ENCODE assay signal across 15 mouse cellular contexts in the genomic region with DNA sequence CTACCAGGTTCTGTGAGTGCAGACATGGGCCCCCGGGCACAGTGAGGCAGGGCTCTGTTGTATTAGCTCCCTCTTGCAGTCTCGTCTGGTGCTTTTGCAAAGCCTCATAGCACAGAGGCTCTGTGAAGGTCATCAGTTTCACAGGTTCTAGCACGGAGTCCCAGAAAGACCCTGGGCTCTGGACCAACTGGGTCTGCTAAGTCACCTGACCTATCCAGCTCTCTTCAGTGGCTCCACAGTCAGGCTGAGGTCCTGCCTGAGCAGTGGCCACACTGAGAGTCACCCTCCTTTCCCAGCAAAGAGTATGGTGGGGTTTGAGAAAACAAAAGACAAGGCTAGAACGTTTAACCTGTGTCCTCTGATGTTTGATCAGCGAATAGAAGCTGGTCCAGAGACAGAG. TPM values are rescaled to one million over a fixed set of nuclear protein-coding genes. Genes with fewer than 3 reads are reported as not detected.
DNase-seq lines count a peak whose midpoint lies in the region; TF ChIP-seq lines count a peak whose summit lies in the region.
"Had no signal": no experiment of that assay in that cellular context is flagged by ENCODE, and none has a peak within 500 bp of the region (broad histone marks: within the 10 kb centered on the region; RNA-seq: fewer than 3 reads in every experiment).

No protein-coding gene starts in this region.

- no peak for TF ChIP-seq EP300 in heart, adult 2 months (IDR thresholded peaks at IDR 0.05; ENCODE audit: insufficient read depth, low read depth, low read length)

- H3K79me2 ChIP-seq in heart, adult 2 months (replicated peaks; ENCODE audit: control insufficient read depth, insufficient read depth, low read length): no peaks in the 10 kb centered on the region

- peak overlapping the region; percentile 44 for H3K27ac ChIP-seq in heart, adult 2 months
- H3K27ac ChIP-seq in kidney, adult 2 months (ENCODE audit: insufficient read depth, low read depth, low read length): peak overlapping the region; percentile 4; the same call in 1 of the 2 replicates
- H3K27ac ChIP-seq in embryonic facial prominence, embryonic 10.5 days (replicated peaks): peak overlapping the region; percentile 25; the same call in 1 of the 2 replicates
- H3K27ac ChIP-seq: hindbrain, embryonic 14.5 days; liver, embryonic 14.5 days; midbrain, embryonic 12.5 days; neural tube, embryonic 12.5 days had no signal

- no peaks in the 10 kb centered on the region for H3K9me3 ChIP-seq in embryonic facial prominence, embryonic 10.5 days
- H3K9me3 ChIP-seq: midbrain, embryonic 12.5 days; neural tube, embryonic 12.5 days had no signal

- peaks cover 34% of the 10 kb centered on the region for H3K4me1 ChIP-seq in heart, adult 2 months (ENCODE audit: control insufficient read depth, insufficient read depth, low read length)
- H3K4me1 ChIP-seq in kidney, adult 2 months (ENCODE audit: control insufficient read depth, insufficient read depth, low read length): peaks cover 5% of the 10 kb centered on the region; the same call in 1 of the 2 replicates
- H3K4me1 ChIP-seq in embryonic facial prominence, embryonic 10.5 days: peaks cover 43% of the 10 kb centered on the region

- WGBS in heart, adult 2 months: 75% methylated on average over 5 of the region's 5 CpGs
- WGBS in kidney, adult 2 months: 65% methylated on average over 5 of the region's 5 CpGs
- 72% methylated on average over 5 of the region's 5 CpGs for WGBS in embryonic facial prominence, embryonic 10.5 days

- H3K27me3 ChIP-seq in heart, adult 2 months (ENCODE audit: control insufficient read depth, insufficient read depth, low read length): no peaks in the 10 kb centered on the region
- H3K27me3 ChIP-seq in kidney, adult 2 months (replicated peaks; ENCODE audit: control insufficient read depth, insufficient read depth, low read length): no peaks in the 10 kb centered on the region
- no peaks in the 10 kb centered on the region for H3K27me3 ChIP-seq in embryonic facial prominence, embryonic 10.5 days (replicated peaks; ENCODE audit: low read depth, poor library complexity, severe bottlenecking)
- H3K27me3 ChIP-seq: midbrain, embryonic 12.5 days; neural tube, embryonic 12.5 days; Patski had no signal

- H3K4me3 ChIP-seq in heart, adult 2 months: no peak overlapping the region
- no peak overlapping the region for H3K4me3 ChIP-seq in kidney, adult 2 months (ENCODE audit: insufficient read depth, low read depth, low read length)
- no peak overlapping the region for H3K4me3 ChIP-seq in embryonic facial prominence, embryonic 10.5 days
- H3K4me3 ChIP-seq: midbrain, embryonic 12.5 days; neural tube, embryonic 12.5 days had no signal

- intact Hi-C loops in heart, adult 2 months (cut with DNase I): no loop called here

- H3K9ac ChIP-seq in heart, adult 2 months (ENCODE audit: low read depth, low read length): no peak overlapping the region
- H3K9ac ChIP-seq: forebrain, postnatal 0 days; hindbrain, embryonic 14.5 days; liver, embryonic 14.5 days; midbrain, embryonic 12.5 days; neural tube, embryonic 12.5 days had no signal

- TF ChIP-seq POLR2A in heart, adult 2 months (IDR thresholded peaks at IDR 0.05; ENCODE audit: insufficient read depth, low read depth, low read length): no peak
- TF ChIP-seq POLR2A in kidney, adult 2 months (IDR thresholded peaks at IDR 0.05; ENCODE audit: low read depth, low read length): no peak

- H3K36me3 ChIP-seq in heart, adult 2 months (ENCODE audit: control insufficient read depth, insufficient read depth, low read length): peaks cover 1% of the 10 kb centered on the region; the same call in 1 of the 2 replicates
- H3K36me3 ChIP-seq in kidney, adult 2 months (ENCODE audit: control insufficient read depth, insufficient read depth, low read length): no peaks in the 10 kb centered on the region
- H3K36me3 ChIP-seq in embryonic facial prominence, embryonic 10.5 days (replicated peaks): no peaks in the 10 kb centered on the region
- H3K36me3 ChIP-seq: midbrain, embryonic 12.5 days; neural tube, embryonic 12.5 days had no signal

- peak; percentile 26 for DNase-seq in adrenal gland, postnatal 10 days
- no peak for DNase-seq in adrenal gland, postnatal 25 days
- no peak for DNase-seq in heart, adult 2 months
- DNase-seq in heart, adult 8-10 months (ENCODE audit: low spot score): no peak
- DNase-seq in kidney, adult 2 months: no peak
- no peak for DNase-seq in kidney, postnatal 4 days
- DNase-seq in embryonic facial prominence, embryonic 10.5 days (ENCODE audit: low spot score): no peak
- DNase-seq: kidney, adult 9 months; thymus, postnatal 25 days had no signal

- TF ChIP-seq CTCF in heart, adult 2 months (IDR thresholded peaks at IDR 0.05): no peak
- TF ChIP-seq CTCF in kidney, adult 2 months (conservative IDR thresholded peaks at IDR 0.05; ENCODE audit: insufficient read depth, insufficient read length, low read depth, low read length): no peak

RNA-seq across cellular contexts. Expression of gene Irf2bp2, which starts 51.0 kb away (rescaled TPM):
- 100 to 1,000 TPM in 1 of 2 experiments, 10 to 100 TPM in 1; 91.0 to 110 TPM for total RNA-seq in adrenal gland, postnatal 10 days (2021)
- 81.3 and 82.6 TPM in 2 replicates for total RNA-seq in adrenal gland, postnatal 25 days (2021)
- 100 to 1,000 TPM in 1 of 2 experiments, 10 to 100 TPM in 1; 56.3 to 132 TPM for total RNA-seq in heart, adult 2 months (2021)
- polyA plus RNA-seq in heart, adult 2 months (2012; rRNA removed): 33.8 and 37.3 TPM in 2 replicates
- total RNA-seq in heart, adult 8-10 months (2022): 10 to 100 TPM; 41.8 to 60.9 (median 50.3) TPM
- 40.6 and 46.6 TPM in 2 replicates for polyA plus RNA-seq in kidney, adult 2 months (2012; rRNA removed)
- polyA plus RNA-seq in embryonic facial prominence, embryonic 10.5 days (2016; fragmentation: Nextera tagmentation; extraction: Ambion mirVana): 4.5 and 5.4 TPM in 2 replicates
